Mouse (Mus musculus): ENCODE data around the gene Kmt2a. TPM values are rescaled to one million over a fixed set of nuclear protein-coding genes. Genes with fewer than 3 reads are reported as not detected.

Gene Kmt2a
- polyA plus RNA-seq, 1 experiment from 2014 or later: 14.6 TPM

- no peak overlapping the region for H3K4me2 ChIP-seq
- ATAC-seq (replicated peaks; ENCODE audit: low FRiP score): no peak
- no peak overlapping the region for H3K9ac ChIP-seq
- no peak overlapping the region for H3K4me3 ChIP-seq (replicated peaks)
- H3K9me3 ChIP-seq (replicated peaks): no peaks in the 10 kb centered on the region
- no peaks in the 10 kb centered on the region for H3K4me1 ChIP-seq
- H3K27ac ChIP-seq: no peak overlapping the region
- H3K27me3 ChIP-seq: no peaks in the 10 kb centered on the region
- 62% methylated on average over 3 of the region's 3 CpGs for WGBS
- no peaks in the 10 kb centered on the region for H3K36me3 ChIP-seq
These were observed 18.6 kb upstream of the Kmt2a start for GRCm38 (mm10) chr9:44899716-44900115.

DNA sequence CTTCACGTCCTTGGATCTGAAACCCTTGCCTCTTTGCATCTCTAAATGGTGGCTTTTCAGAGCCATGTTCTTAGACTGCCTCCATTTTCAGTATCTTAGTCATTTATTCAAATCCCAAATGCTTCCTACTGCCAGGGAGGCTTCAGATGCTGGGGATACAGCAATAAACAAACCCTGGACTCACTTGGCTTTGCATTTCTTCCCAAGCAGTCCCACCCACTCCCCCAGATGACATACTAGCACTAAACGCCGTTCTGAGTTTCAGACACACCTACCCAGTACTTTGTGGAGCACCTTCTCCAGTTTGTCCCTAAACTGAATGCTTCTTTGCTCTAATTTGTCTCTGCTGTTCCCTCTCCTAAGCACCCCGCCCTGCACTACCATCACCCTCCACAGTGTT, 15.9 kb upstream of the Kmt2a start:
- Histone ChIP-seq H3K4me1 (no peaks in the 10 kb centered on the region), H3K27me3 (no peaks in the 10 kb centered on the region), H3K27ac (no peak overlapping the region), H3K4me3 (replicated peaks) (no peak overlapping the region), H3K4me2 (no peak overlapping the region), H3K9ac (no peak overlapping the region), H3K36me3 (no peaks in the 10 kb centered on the region), H3K9me3 (replicated peaks) (no peaks in the 10 kb centered on the region)
- ATAC-seq (replicated peaks; ENCODE audit: low FRiP score): no peak
- WGBS: 58% methylated on average over 4 of the region's 4 CpGs

DNA sequence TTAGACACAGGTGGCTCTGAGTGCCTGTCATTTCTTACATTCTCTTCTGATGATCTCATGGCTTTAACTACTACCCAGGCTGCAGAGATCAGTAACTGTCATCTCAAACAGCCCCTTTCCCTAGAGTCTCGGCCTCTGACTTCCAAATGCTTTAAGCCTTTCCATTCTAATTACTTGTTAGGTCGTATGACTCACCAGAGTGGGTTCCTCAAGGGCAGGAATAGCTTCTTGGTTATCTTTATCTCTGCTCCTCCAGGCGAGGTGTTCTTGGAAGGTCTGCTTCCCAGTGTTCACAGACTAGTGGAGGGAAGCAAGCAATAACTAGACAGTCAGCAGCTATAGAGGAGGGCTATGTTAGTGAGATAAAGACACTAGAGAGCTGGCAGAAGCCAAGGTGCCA, 11.6 kb upstream of the Kmt2a start:
- Histone ChIP-seq H3K36me3 (no peaks in the 10 kb centered on the region), H3K9me3 (replicated peaks) (no peaks in the 10 kb centered on the region), H3K4me1 (no peaks in the 10 kb centered on the region), H3K4me2 (no peak overlapping the region), H3K4me3 (replicated peaks) (no peak overlapping the region), H3K27me3 (no peaks in the 10 kb centered on the region), H3K27ac (no peak overlapping the region), H3K9ac (no peak overlapping the region)
- 52% methylated on average over 3 of the region's 3 CpGs for WGBS
- ATAC-seq (replicated peaks; ENCODE audit: low FRiP score): no peak

- WGBS: 87% methylated on average over 6 of the region's 6 CpGs
- Histone ChIP-seq H3K36me3 (no peaks in the 10 kb centered on the region), H3K4me1 (no peaks in the 10 kb centered on the region), H3K27ac (no peak overlapping the region), H3K27me3 (no peaks in the 10 kb centered on the region), H3K4me2 (no peak overlapping the region), H3K9me3 (replicated peaks) (no peaks in the 10 kb centered on the region), H3K4me3 (replicated peaks) (no peak overlapping the region), H3K9ac (no peak overlapping the region)
- ATAC-seq (replicated peaks; ENCODE audit: low FRiP score): no peak
These were observed 10.1 kb upstream of the Kmt2a start for GRCm38 (mm10) chr9:44891210-44891609.

- ATAC-seq (replicated peaks; ENCODE audit: low FRiP score): no peak
- 69% methylated on average over 2 of the region's 2 CpGs for WGBS
- no peaks in the 10 kb centered on the region for H3K36me3 ChIP-seq
These were observed 9.0 kb upstream of the Kmt2a start for GRCm38 (mm10) chr9:44890122-44890521.

DNA sequence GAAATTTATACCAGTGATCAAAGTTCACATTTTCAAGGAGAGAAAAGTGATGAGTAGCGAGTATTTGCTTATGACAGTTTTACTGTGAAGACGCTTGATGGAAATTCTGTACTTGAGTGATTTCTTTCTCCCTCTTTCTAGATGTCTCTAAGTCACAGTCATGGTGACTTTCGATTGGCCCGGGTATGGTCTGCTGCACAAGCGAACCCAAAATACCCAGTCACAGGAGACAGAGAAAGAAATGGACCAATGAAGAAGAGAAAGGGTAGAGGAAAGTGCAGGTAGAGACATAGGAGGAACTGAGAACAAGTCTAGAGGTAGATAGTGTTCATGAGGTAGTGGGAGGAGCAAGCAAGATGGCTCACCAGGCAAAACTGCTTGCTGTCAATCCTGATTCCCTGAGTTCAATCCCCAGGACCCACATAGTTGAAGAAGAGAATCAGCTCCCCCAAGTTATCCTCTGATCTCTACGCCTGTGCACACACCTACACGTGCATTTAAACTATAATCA, 7.1 kb upstream of the Kmt2a start:
- no peaks in the 10 kb centered on the region for H3K27me3 ChIP-seq
- H3K36me3 ChIP-seq: no peaks in the 10 kb centered on the region
- no peak overlapping the region for H3K4me2 ChIP-seq
- no peaks in the 10 kb centered on the region for H3K9me3 ChIP-seq (replicated peaks)
- H3K4me1 ChIP-seq: peaks cover 3% of the 10 kb centered on the region
- no peak overlapping the region for H3K9ac ChIP-seq
- no peak overlapping the region for H3K4me3 ChIP-seq (replicated peaks)
- H3K27ac ChIP-seq: no peak overlapping the region
- ATAC-seq (replicated peaks; ENCODE audit: low FRiP score): no peak
- 90% methylated on average over 7 of the region's 7 CpGs for WGBS

More at GRCm38 (mm10) chr9:44890122-44890521, 9.0 kb upstream of the Kmt2a start:
- H3K27me3 ChIP-seq: no peaks in the 10 kb centered on the region
- H3K4me2 ChIP-seq: no peak overlapping the region
- no peak overlapping the region for H3K27ac ChIP-seq
- H3K4me1 ChIP-seq: no peaks in the 10 kb centered on the region
- H3K4me3 ChIP-seq (replicated peaks): no peak overlapping the region
- H3K9ac ChIP-seq: no peak overlapping the region
- no peaks in the 10 kb centered on the region for H3K9me3 ChIP-seq (replicated peaks)

GRCm38 (mm10) chr9:44882981-44883569, 2.0 kb upstream of the Kmt2a start:
- H3K4me2 ChIP-seq: peak overlapping the region; percentile 83
- H3K27ac ChIP-seq: peak overlapping the region; percentile 99
- H3K27me3 ChIP-seq: no peaks in the 10 kb centered on the region
- H3K4me1 ChIP-seq: peaks cover 31% of the 10 kb centered on the region
- WGBS: under 1% methylated on average over 21 of the region's 21 CpGs
- H3K9me3 ChIP-seq (replicated peaks): no peaks in the 10 kb centered on the region
- H3K9ac ChIP-seq: peak overlapping the region; percentile 78
- peak overlapping the region; percentile 99 for H3K4me3 ChIP-seq (replicated peaks)
- H3K36me3 ChIP-seq: 0 out of 2 replicates have a peak, but pooled peaks cover under 1% of the 10 kb centered on the region
- ATAC-seq (replicated peaks; ENCODE audit: low FRiP score): peak; percentile 0; the same call in 1 of the 2 replicates

GRCm38 (mm10) chr9:44882436-44882980, 1.4 kb upstream of the Kmt2a start:
- peaks cover 37% of the 10 kb centered on the region for H3K4me1 ChIP-seq
- peak overlapping the region; percentile 83 for H3K4me2 ChIP-seq
- H3K9ac ChIP-seq: peak overlapping the region; percentile 78
- ATAC-seq (replicated peaks; ENCODE audit: low FRiP score): peak; percentile 69
- under 1% methylated on average over 26 of the region's 27 CpGs for WGBS
- peak overlapping the region; percentile 99 for H3K27ac ChIP-seq
- H3K9me3 ChIP-seq (replicated peaks): no peaks in the 10 kb centered on the region
- H3K27me3 ChIP-seq: no peaks in the 10 kb centered on the region
- 0 out of 2 replicates have a peak, but pooled peaks cover 4% of the 10 kb centered on the region for H3K36me3 ChIP-seq
- H3K4me3 ChIP-seq (replicated peaks): peak overlapping the region; percentile 99

- peaks cover 42% of the 10 kb centered on the region for H3K4me1 ChIP-seq
- WGBS: under 1% methylated on average over 28 of the region's 29 CpGs
These were observed 892 bp upstream of the Kmt2a start for GRCm38 (mm10) chr9:44881941-44882435.

DNA sequence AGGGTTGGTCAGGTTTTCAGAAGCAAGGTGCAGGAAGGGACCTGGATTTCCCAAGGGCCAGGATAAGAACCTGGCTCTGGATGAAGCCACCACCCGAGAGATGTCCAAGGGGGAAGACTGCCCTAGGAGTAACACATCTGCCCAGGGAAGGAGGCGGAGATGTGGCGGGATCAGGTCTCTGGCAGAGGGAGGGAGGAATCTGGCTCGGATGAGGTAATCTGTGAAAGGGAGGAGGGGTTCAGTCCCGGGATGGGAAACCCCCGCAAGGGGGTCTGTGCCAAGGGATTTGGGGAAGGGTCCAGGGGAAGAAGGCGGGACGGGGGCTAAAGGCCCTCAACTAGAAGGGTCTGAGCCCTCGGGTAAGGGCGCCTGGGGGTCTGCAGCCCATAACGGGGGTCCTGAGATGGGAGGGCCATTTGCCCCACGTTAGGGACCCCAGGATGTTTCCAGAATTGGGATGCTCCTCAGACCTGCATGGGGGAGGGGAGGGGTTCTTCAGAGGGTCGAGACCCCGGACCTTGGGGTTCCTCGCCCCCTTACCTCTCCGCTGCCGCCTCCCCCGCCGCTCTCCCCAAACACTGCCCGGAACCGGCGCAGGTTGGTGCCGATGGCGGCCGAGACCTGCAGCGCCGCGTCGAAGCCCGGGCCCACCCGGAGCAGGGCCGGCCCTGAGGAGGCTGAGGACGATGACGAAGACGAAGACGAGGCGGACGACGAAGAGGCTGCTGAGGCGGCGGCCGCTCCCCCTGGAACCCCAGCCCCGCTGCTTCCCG, 601 bp downstream of the Kmt2a start:
- peak; percentile 13 for ATAC-seq (replicated peaks; ENCODE audit: low FRiP score)
- Histone ChIP-seq H3K27ac (peak overlapping the region; percentile 99), H3K4me2 (peak overlapping the region; percentile 91), H3K9me3 (replicated peaks) (no peaks in the 10 kb centered on the region), H3K9ac (peak overlapping the region; percentile 98), H3K36me3 (0 out of 2 replicates have a peak, but pooled peaks cover 4% of the 10 kb centered on the region), H3K4me1 (peaks cover 53% of the 10 kb centered on the region), H3K27me3 (no peaks in the 10 kb centered on the region), H3K4me3 (replicated peaks) (peak overlapping the region; percentile 99)
- under 1% methylated on average over 42 of the region's 44 CpGs for WGBS

More at GRCm38 (mm10) chr9:44881941-44882435, 892 bp upstream of the Kmt2a start:
- no peaks in the 10 kb centered on the region for H3K27me3 ChIP-seq
- H3K27ac ChIP-seq: peak overlapping the region; percentile 99
- H3K9me3 ChIP-seq (replicated peaks): no peaks in the 10 kb centered on the region
- peak; percentile 81 for ATAC-seq (replicated peaks; ENCODE audit: low FRiP score)
- peak overlapping the region; percentile 83 for H3K4me2 ChIP-seq
- H3K9ac ChIP-seq: peak overlapping the region; percentile 78
- 0 out of 2 replicates have a peak, but pooled peaks cover 4% of the 10 kb centered on the region for H3K36me3 ChIP-seq
- peak overlapping the region; percentile 99 for H3K4me3 ChIP-seq (replicated peaks)

GRCm38 (mm10) chr9:44879694-44880271, 1.3 kb downstream of the Kmt2a start:
- peak overlapping the region; percentile 99 for H3K4me3 ChIP-seq (replicated peaks)
- H3K27me3 ChIP-seq: no peaks in the 10 kb centered on the region
- H3K9ac ChIP-seq: peak overlapping the region; percentile 98
- no peaks in the 10 kb centered on the region for H3K9me3 ChIP-seq (replicated peaks)
- no peak for ATAC-seq (replicated peaks; ENCODE audit: low FRiP score)
- H3K27ac ChIP-seq: peak overlapping the region; percentile 99
- 0 out of 2 replicates have a peak, but pooled peaks cover 4% of the 10 kb centered on the region for H3K36me3 ChIP-seq
- H3K4me2 ChIP-seq: peak overlapping the region; percentile 91
- under 1% methylated on average over 13 of the region's 13 CpGs for WGBS
- H3K4me1 ChIP-seq: peaks cover 57% of the 10 kb centered on the region
